Mouse (Mus musculus): ENCODE data around the gene Trappc1. TPM values are rescaled to one million over a fixed set of nuclear protein-coding genes. Genes with fewer than 3 reads are reported as not detected.

Trappc1 gene
- polyA plus RNA-seq, 1 experiment, result 96.0 TPM

GRCm38 (mm10) chr11:69364910-69365309, 41.1 kb downstream of the Trappc1 start:
- Histone ChIP-seq H3K27me3 (ENCODE audit: control insufficient read depth, insufficient read depth, low read length, poor library complexity, severe bottlenecking) (peaks cover 14% of the 10 kb centered on the region), H3K36me3 (ENCODE audit: control insufficient read depth, insufficient read depth, low read length, poor library complexity, severe bottlenecking) (no peaks in the 10 kb centered on the region), H3K27ac (ENCODE audit: insufficient read depth, low read length) (no peak overlapping the region), H3K9ac (ENCODE audit: low read depth, poor library complexity, severe bottlenecking) (no peak overlapping the region), H3K4me1 (ENCODE audit: control insufficient read depth, insufficient read depth, low read length) (peaks cover 4% of the 10 kb centered on the region), H3K4me3 (ENCODE audit: low read depth, low read length) (no peak overlapping the region), H3K9me3 (replicated peaks; ENCODE audit: control insufficient read depth, insufficient read depth, low read length, poor library complexity, severe bottlenecking) (no peaks in the 10 kb centered on the region)
- no peak for TF ChIP-seq EP300 (IDR thresholded peaks at IDR 0.05; ENCODE audit: insufficient read depth, low read depth, low read length)
- no peak for TF ChIP-seq CTCF (IDR thresholded peaks at IDR 0.05; ENCODE audit: low read depth, low read length)
- no peak for TF ChIP-seq POLR2A (IDR thresholded peaks at IDR 0.05; ENCODE audit: insufficient read depth, low read length)

DNA sequence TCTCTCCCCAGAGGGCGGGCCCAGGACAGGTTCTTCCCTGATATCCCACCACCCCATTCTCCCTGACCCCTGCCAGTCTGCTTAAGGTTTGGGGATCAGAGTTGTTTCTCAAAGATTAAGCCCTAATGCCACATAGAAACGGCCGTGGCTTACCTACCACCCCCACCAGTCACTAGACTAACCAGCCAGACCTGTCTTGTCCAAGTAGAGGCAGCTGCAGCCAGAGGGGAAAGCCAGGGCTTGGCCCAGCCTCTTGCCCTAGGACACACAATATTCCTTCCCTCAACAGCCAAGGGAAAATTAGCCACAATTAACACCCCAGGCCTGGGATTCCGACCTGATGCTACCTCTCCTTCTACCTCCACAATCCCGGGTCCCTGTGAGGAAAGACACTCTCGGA, 41.9 kb downstream of the Trappc1 start:
- peaks cover 14% of the 10 kb centered on the region for H3K27me3 ChIP-seq (ENCODE audit: control insufficient read depth, insufficient read depth, low read length, poor library complexity, severe bottlenecking)
- H3K36me3 ChIP-seq (ENCODE audit: control insufficient read depth, insufficient read depth, low read length, poor library complexity, severe bottlenecking), result no peaks in the 10 kb centered on the region
- H3K4me1 ChIP-seq (ENCODE audit: control insufficient read depth, insufficient read depth, low read length), result peaks cover 4% of the 10 kb centered on the region
- H3K9me3 ChIP-seq (replicated peaks; ENCODE audit: control insufficient read depth, insufficient read depth, low read length, poor library complexity, severe bottlenecking), result no peaks in the 10 kb centered on the region
- TF ChIP-seq CTCF (IDR thresholded peaks at IDR 0.05; ENCODE audit: low read depth, low read length) (no peak), EP300 (IDR thresholded peaks at IDR 0.05; ENCODE audit: insufficient read depth, low read depth, low read length) (no peak), POLR2A (IDR thresholded peaks at IDR 0.05; ENCODE audit: insufficient read depth, low read length) (no peak)
- H3K4me3 ChIP-seq (ENCODE audit: low read depth, low read length), result peak overlapping the region; percentile 46
- H3K27ac ChIP-seq (ENCODE audit: insufficient read depth, low read length), result no peak overlapping the region
- peak overlapping the region; percentile 62 for H3K9ac ChIP-seq (ENCODE audit: low read depth, poor library complexity, severe bottlenecking)

DNA sequence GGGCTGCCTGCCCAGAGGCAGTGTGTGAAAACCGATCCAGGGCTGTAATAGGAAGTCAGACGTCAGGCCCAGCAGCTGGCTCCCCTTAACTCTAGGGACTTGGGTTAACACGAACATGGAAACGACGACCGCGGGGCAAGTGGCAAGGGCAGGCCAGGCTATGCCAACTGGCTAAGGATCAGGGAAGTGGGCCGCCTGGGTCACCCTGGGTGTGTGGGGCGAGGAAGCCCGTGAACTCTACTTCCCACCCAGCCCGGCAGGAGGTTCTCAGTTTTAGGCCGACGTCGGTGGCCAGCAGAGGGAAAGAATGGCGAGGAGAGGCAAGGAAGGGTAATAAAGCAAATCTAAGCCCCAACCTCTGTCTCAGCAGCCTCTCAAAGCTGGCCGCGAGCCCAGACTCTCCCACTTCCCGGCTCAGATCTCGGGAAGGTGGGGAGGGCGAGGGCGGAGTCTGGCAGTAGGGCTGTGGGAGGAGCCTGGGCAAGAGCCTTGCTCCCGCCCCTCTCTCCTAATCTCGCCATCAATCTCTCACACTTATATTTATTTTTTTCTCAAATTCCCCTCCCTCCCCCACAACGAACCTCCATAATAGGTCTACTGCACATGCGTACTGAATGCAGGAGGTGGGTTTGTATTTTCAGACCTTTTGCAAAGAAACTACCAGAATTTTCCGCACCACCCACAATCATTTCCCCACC, 42.5 kb downstream of the Trappc1 start:
- Histone ChIP-seq H3K9me3 (replicated peaks; ENCODE audit: control insufficient read depth, insufficient read depth, low read length, poor library complexity, severe bottlenecking) (no peaks in the 10 kb centered on the region), H3K9ac (ENCODE audit: low read depth, poor library complexity, severe bottlenecking) (peak overlapping the region; percentile 62), H3K4me1 (ENCODE audit: control insufficient read depth, insufficient read depth, low read length) (peaks cover 4% of the 10 kb centered on the region), H3K36me3 (ENCODE audit: control insufficient read depth, insufficient read depth, low read length, poor library complexity, severe bottlenecking) (no peaks in the 10 kb centered on the region), H3K27ac (ENCODE audit: insufficient read depth, low read length) (no peak overlapping the region), H3K4me3 (ENCODE audit: low read depth, low read length) (peak overlapping the region; percentile 46), H3K27me3 (ENCODE audit: control insufficient read depth, insufficient read depth, low read length, poor library complexity, severe bottlenecking) (peaks cover 14% of the 10 kb centered on the region)
- TF ChIP-seq EP300 (IDR thresholded peaks at IDR 0.05; ENCODE audit: insufficient read depth, low read depth, low read length) (no peak), CTCF (IDR thresholded peaks at IDR 0.05; ENCODE audit: low read depth, low read length) (no peak)

DNA sequence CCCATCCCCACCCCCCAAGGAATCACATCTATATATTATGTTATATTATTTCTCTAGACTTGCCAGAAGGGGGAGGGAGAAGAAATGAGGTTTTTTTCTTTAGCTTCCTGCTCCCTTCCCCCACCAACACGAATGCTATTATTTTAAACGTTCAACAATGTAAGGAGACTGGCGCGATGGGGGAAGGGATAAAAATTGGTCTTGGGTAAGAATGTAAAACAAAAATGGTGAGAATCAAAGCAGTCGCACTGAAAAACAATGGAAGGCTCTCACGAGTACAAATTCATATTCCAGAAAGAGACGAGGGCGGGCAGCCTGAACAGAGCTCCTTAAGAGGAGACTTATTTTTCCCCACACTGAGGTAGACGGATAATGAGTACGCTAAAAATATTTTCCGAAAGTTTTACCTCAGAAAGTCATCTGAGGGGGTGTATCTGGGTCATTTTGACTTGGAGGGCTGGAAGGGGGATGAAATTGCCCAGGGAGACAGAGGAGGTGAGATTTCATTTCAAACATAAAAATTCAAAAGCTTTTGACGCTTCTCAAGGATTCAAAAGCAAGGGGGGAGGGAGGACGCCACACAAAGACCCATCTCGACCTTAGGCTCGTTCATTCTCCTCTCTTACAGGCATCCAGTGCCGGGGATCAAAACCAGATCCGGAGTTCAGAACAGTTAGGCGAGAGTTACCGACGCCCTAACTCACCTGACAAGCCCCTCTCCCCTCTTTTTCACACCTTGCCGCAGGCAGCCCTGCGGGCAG, 43.3 kb downstream of the Trappc1 start:
- H3K4me1 ChIP-seq (ENCODE audit: control insufficient read depth, insufficient read depth, low read length), result peaks cover 4% of the 10 kb centered on the region
- no peak for TF ChIP-seq POLR2A (IDR thresholded peaks at IDR 0.05; ENCODE audit: insufficient read depth, low read length)
- no peak for TF ChIP-seq CTCF (IDR thresholded peaks at IDR 0.05; ENCODE audit: low read depth, low read length)
- TF ChIP-seq EP300 (IDR thresholded peaks at IDR 0.05; ENCODE audit: insufficient read depth, low read depth, low read length), result no peak
- no peak overlapping the region for H3K27ac ChIP-seq (ENCODE audit: insufficient read depth, low read length)

DNA sequence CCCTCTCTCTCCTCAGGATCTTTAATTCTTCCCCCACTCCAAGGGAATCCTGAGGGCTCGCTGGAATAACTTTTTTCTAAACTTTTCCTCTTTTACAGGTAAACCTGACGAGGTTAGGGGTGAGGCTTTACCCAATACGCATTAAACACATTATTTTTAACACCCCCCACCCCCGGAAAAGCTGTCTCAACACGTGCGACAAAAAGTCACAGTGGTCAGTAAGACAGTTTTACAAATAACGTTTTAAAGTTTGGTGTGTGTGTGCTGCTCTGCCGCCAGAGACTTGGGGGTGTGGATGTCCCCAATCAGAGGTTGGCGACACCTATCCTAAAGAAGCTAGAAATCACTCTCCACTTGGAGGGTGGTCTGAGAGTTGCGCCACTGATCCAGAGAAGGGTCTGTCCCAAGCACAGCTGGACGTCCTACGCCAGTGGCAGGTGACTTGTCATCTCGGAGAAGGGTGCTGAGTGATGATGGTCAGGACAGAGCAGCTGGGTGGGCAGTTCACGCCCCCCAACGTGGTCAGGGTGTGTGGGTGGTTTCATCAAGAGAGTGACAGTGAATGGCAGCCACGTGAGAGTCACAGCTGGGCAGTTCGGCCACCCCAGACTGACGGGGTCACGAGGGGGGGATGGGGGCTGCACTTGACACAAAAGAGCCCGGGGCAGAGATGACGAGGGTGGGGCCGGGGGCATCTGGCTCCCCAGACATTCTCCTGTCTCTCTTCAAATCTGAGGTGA, 44.0 kb downstream of the Trappc1 start:
- H3K27me3 ChIP-seq (ENCODE audit: control insufficient read depth, insufficient read depth, low read length, poor library complexity, severe bottlenecking), result peaks cover 14% of the 10 kb centered on the region
- H3K9me3 ChIP-seq (replicated peaks; ENCODE audit: control insufficient read depth, insufficient read depth, low read length, poor library complexity, severe bottlenecking), result no peaks in the 10 kb centered on the region
- peaks cover 4% of the 10 kb centered on the region for H3K4me1 ChIP-seq (ENCODE audit: control insufficient read depth, insufficient read depth, low read length)
- no peak for TF ChIP-seq POLR2A (IDR thresholded peaks at IDR 0.05; ENCODE audit: insufficient read depth, low read length)
- no peak for TF ChIP-seq CTCF (IDR thresholded peaks at IDR 0.05; ENCODE audit: low read depth, low read length)
- no peaks in the 10 kb centered on the region for H3K36me3 ChIP-seq (ENCODE audit: control insufficient read depth, insufficient read depth, low read length, poor library complexity, severe bottlenecking)
- no peak overlapping the region for H3K4me3 ChIP-seq (ENCODE audit: low read depth, low read length)
- H3K27ac ChIP-seq (ENCODE audit: insufficient read depth, low read length), result no peak overlapping the region
- H3K9ac ChIP-seq (ENCODE audit: low read depth, poor library complexity, severe bottlenecking), result peak overlapping the region; percentile 96

More for the DNA sequence above, 43.3 kb downstream of the Trappc1 start:
- no peaks in the 10 kb centered on the region for H3K9me3 ChIP-seq (replicated peaks; ENCODE audit: control insufficient read depth, insufficient read depth, low read length, poor library complexity, severe bottlenecking)
- no peaks in the 10 kb centered on the region for H3K36me3 ChIP-seq (ENCODE audit: control insufficient read depth, insufficient read depth, low read length, poor library complexity, severe bottlenecking)
- no peak overlapping the region for H3K9ac ChIP-seq (ENCODE audit: low read depth, poor library complexity, severe bottlenecking)
- peaks cover 14% of the 10 kb centered on the region for H3K27me3 ChIP-seq (ENCODE audit: control insufficient read depth, insufficient read depth, low read length, poor library complexity, severe bottlenecking)
- no peak overlapping the region for H3K4me3 ChIP-seq (ENCODE audit: low read depth, low read length)
